Mouse (Mus musculus) adrenal gland (tissue): ENCODE data around the gene Hps4.

ENCODE experiments used
- intact Hi-C: fragments of 180-260 bp; cut with DNase I; formaldehyde crosslinking; loops from one replicate; pipeline ENCODE4 v1.15.1; 2025

The Hps4 gene

GRCm38 (mm10) chr5:112364184-112364797 lies 21.4 kb downstream of the Hps4 start:
- intact Hi-C loops, result no loop called here

DNA sequence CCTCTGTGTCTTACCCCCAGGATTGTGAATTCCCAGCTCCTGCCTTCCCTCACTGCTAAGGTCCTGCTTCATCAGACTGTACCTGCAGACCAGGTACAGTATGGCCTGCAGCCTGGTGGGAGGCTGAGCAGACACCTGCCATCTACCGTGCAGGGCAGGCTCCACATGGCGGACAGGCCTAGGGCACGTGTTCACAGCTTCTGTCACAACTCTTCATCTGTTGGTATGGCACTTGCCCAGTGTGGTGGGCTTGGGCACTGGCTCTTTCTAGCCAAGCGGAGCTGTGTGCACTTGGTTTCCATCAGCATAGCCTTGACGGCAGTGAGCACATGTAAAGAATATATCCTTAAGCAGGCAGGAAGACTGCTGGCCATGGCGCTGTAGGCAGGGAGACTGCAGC lies 24.0 kb downstream of the Hps4 start:
- intact Hi-C loops, result loop anchor here (5.0 kb wide), 1 partner anchor 60 kb away; no protein-coding TSS in a partner anchor

DNA sequence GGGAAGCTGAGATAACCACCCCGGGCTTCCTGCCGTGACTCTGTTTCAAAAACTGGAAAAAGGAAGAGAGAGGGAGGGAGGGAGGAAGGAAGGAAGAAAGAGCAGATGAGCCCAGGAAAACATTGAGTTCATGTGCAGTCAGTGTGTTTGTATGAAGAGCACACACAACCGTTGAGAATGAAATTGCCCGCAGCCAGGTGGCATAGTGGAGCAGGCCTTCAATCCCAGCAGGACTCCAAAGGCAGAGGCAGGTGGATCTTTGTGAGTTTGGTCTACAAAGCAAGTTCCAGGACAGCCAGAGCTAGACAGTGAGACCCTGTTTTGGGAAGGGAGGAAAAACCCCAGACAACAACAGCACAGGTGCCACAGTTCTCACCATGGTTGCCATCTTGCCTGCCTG lies 24.5 kb downstream of the Hps4 start:
- intact Hi-C loops, result loop anchor here (5.0 kb wide), 1 partner anchor 60 kb away; no protein-coding TSS in a partner anchor

- intact Hi-C loops, result loop anchor here (5.0 kb wide), 1 partner anchor 59 kb away; no protein-coding TSS in a partner anchor
Observed at GRCm38 (mm10) chr5:112367929-112368328, 25.0 kb downstream of the Hps4 start.

- intact Hi-C loops, result loop anchor here (5.0 kb wide), 1 partner anchor 59 kb away; no protein-coding TSS in a partner anchor
Observed at GRCm38 (mm10) chr5:112368666-112369065, 25.8 kb downstream of the Hps4 start.

DNA sequence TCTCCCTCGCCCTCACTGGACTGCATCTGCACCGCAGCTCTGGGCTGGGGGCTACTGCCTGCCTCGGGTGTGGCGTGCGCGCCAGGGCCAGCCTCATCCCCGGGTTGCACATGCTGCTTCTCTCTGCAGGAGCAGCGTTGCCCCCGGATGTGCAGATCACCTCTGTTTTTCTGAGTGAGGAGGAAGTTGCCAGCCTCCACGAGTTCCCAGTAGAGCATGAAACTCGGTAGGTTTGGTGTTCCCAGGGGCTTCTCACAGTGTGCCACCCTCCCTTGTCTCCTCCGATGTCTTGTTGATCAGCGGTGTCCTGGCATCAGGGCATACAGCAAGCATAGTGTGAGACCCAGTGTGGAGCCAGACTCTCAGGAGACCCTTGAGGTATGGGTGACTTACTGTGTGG lies 26.4 kb downstream of the Hps4 start:
- intact Hi-C loops, result loop anchor here (5.0 kb wide), 1 partner anchor 58 kb away; no protein-coding TSS in a partner anchor

DNA sequence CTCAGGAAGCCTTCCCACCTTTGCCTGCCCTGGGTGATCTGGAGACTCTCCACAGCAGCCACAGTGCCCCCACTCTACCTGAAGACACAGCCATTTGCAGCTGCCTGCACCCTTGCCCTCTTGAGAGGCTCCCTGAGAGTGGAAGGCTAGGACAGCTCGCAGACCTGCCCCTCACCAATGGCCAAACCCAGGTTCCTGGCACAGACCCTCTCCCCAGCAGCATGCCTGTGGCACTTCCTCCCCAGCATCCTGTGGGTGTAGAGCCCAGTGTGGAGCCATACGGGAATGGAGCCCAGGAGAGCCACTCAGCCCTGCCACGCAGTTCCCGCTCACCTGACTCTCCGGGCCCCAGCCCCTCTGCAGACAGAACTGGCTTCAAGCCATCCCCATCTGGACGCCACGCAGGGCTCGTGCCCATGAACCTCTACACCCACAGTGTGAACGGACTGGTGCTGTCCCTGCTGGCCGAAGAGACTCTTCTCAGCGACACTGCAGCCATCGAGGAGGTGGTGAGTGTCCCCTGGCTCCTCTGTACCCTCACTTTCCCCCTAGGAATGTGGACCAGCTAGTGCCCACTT lies 27.4 kb downstream of the Hps4 start:
- intact Hi-C loops, result no loop called here

GRCm38 (mm10) chr5:112371933-112372332 lies 29.1 kb downstream of the Hps4 start:
- intact Hi-C loops, result no loop called here

- intact Hi-C loops, result no loop called here
Observed at GRCm38 (mm10) chr5:112376111-112376510, 33.2 kb downstream of the Hps4 start.

DNA sequence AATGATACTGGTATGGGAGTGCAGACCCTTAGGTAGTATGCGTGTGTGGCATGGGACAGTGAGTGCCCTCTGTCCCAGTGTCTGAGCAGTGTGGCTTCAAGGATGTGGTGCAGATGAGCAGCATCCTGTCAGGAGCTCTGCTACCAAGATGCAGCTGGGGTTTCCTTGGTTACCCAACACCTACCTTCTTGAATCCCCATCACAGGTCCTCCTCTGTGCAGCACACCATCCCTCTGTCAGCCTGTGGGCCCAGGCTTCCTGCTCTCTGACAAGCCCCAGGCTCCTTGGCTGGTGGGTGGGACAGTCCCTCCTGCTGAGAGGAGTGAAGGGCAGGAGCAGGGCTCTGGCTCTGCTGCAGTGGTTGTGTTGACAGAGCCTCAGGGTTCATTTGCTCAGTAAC lies 34.5 kb downstream of the Hps4 start:
- intact Hi-C loops, result no loop called here

DNA sequence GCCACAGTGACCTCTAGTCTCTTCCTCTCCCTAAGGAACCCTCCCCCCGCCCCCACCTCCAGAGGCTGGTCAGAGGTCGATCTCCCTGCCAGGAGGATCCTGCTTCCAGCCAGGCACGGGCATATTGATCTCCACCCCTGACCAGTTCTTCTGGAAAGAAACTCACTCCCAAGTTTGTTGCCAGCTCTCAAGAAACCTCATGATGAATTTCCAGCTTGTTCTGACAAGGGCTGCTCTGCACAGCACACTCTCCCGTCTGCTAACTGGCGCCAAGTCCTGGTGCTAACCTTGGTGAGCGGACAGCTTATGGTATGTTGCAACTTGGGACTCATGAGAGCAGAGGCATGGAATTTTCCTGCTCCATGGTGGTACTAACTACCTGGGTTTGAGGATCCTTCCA lies 35.8 kb downstream of the Hps4 start:
- intact Hi-C loops, result no loop called here

DNA sequence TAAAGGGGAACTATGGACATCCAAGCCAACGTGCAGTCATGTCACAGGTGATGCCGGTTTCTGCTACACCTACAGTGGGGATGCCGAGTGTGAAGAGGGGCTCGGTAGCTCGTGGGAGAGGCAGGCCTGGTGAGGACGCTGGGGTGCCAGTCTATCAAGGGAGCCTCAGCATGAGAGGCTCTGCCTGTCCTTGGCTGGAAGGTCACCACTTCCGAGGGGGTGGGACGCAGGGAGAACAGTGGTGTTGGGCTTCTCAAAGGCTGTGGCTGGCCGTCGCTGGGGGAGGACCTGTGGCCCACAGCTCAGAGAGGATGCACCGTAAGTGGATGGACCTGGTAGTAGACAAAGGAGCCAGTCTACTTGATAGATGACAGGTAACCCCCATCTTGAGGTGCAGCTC lies 38.3 kb downstream of the Hps4 start:
- intact Hi-C loops, result no loop called here

- intact Hi-C loops, result no loop called here
Observed at GRCm38 (mm10) chr5:112382042-112382441, 39.2 kb downstream of the Hps4 start.

GRCm38 (mm10) chr5:112382641-112383330 lies 39.9 kb downstream of the Hps4 start:
- intact Hi-C loops, result no loop called here

- intact Hi-C loops, result loop anchor here (5.0 kb wide), 1 partner anchor 37 kb away; no protein-coding TSS in a partner anchor
Observed at GRCm38 (mm10) chr5:112384805-112385472, 42.1 kb downstream of the Hps4 start.

- intact Hi-C loops, result loop anchor here (5.0 kb wide), 1 partner anchor 36 kb away; no protein-coding TSS in a partner anchor
Observed at GRCm38 (mm10) chr5:112385973-112386372, 43.1 kb downstream of the Hps4 start.

GRCm38 (mm10) chr5:112389352-112389751 lies 46.5 kb downstream of the Hps4 start:
- intact Hi-C loops, result loop anchor here (5.0 kb wide), 1 partner anchor 33 kb away; no protein-coding TSS in a partner anchor

- intact Hi-C loops, result no loop called here
Observed at GRCm38 (mm10) chr5:112391002-112391401, 48.1 kb downstream of the Hps4 start.

- intact Hi-C loops, result no loop called here
Observed at GRCm38 (mm10) chr5:112391676-112392323, 48.9 kb downstream of the Hps4 start.

DNA sequence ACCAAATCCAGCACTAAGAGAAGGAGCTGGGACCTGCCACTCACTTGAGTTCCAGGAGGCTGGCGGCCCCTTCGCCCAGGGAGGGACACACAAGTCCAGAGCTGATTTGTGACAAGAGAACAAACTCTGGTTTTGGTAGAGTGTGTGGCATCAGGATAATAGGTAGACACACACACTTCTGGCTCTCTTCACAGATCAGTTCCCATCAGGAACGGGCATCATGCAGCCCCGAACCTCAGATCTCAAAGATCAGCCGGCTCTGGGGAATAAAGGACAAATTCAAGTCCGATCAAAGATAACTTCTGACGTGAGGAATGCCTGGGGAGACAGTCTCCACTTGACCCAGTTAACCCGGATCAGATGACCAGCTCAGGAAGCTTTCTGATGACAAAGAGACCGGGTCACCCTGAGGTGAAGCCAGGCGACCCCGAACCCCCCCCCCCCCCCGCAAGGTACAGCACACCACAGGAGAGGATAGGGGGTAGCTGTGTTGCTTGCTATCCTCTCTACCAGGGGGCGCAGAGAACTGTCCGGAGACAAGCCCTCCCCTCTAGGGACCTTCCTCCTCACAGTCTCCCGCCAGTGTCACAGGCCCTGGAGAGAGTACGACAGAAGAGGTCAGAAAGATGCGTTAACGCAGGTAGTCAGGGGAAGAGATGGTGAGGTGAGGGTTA lies 51.0 kb downstream of the Hps4 start:
- intact Hi-C loops, result no loop called here

DNA sequence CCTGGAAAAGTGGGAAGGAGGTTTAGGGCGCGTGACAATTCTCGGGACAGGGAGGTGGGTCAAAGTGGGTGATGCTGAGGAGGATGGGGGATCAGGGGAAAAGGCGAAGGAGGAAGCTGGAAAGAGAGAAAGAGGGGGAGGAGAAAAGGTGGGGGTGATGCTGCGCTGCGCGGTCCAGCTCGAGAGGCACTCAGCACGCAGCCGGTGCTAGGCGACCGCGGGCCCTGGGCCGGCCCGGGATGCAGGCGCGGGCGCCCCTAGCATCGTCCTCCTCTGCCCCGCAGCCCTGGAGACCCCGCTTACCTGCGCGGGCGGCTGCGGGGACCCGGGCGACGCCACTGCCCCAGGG lies 51.5 kb downstream of the Hps4 start:
- intact Hi-C loops, result no loop called here
